Mouse (Mus musculus) myocyte (in vitro differentiated cells): ENCODE measurements around the gene Copb1.
"Not testable (repeated sequence)": the region's sequence is repeated elsewhere in the genome, so short reads cannot be mapped to it uniquely, and the experiment has no call there.

Experiments
- MAX ChIP-seq: IDR thresholded peaks from one replicate; pipeline ENCODE4 v1.6.1; 2011; ENCODE audit warnings: low read depth, mild to moderate bottlenecking, control low read depth
- MYOG ChIP-seq, 3 experiments: IDR thresholded peaks; one replicate each; pipeline ENCODE4 v1.6.1; 2011; ENCODE audit warnings: control low read depth in 2 of 3, low read depth in 2 of 3, mild to moderate bottlenecking in 2 of 3; ENCODE audit not compliant: insufficient read length in 2 of 3, control insufficient read depth in 1 of 3, insufficient read depth in 1 of 3
- POLR2A ChIP-seq: IDR thresholded peaks from one replicate; pipeline ENCODE4 v1.6.1; 2011; ENCODE audit warnings: low read depth, mild to moderate bottlenecking, control low read depth, moderate library complexity; ENCODE audit not compliant: insufficient read length

DNA sequence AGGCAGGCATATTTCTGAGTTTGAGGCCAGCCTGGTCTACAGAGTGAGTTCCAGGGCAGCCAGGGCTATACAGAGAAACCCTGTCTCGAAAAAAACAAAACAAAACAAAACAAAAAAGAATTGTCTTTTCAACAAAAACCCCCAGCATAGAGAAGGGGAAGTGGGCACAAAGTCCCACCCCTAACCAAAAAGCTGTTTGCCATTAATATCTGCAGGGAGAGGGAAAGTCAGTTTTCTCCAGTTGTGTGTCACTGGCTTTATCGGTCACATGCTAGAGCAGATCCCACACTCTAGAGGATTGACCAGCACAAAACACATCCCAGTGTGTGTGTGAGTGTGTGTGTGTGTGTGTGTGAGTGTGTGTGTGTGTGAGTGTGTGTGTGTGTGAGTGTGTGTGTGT lies 59.7 kb downstream of the Copb1 start:
- TF ChIP-seq MAX; POLR2A; MYOG (IDR thresholded peaks at IDR 0.05; ENCODE audit: control insufficient read depth in 1 of 3, insufficient read depth in 1 of 3, insufficient read length in 2 of 3, low read depth in 2 of 3): not testable (repeated sequence)
